Mouse (Mus musculus) olfactory bulb, adult 2 months (tissue): ENCODE results near the gene Smoc1. TPM values are rescaled to one million over a fixed set of nuclear protein-coding genes. Genes with fewer than 3 reads are reported as not detected.
A peak's percentile ranks its signal among the peaks of the same experiment; 100 is the strongest.

Source experiments
- H3K27ac ChIP-seq: fragments of 200-500 bp; 2 replicates; pipeline ENCODE4 v1.5.1; 2012; ENCODE audit warnings: low read depth, low read length; ENCODE audit not compliant: insufficient read depth
- H3K4me1 ChIP-seq: fragments of 200-500 bp; 2 replicates; pipeline ENCODE4 v1.6.1; 2012; ENCODE audit warnings: low read length; ENCODE audit not compliant: control insufficient read depth, insufficient read depth
- H3K4me3 ChIP-seq: fragments of 200-500 bp; 2 replicates; pipeline ENCODE4 v1.5.1; 2012; ENCODE audit warnings: mild to moderate bottlenecking, low read depth, low read length, moderate library complexity; ENCODE audit not compliant: insufficient read depth
- CTCF ChIP-seq: fragments of 200-500 bp; IDR thresholded peaks from 2 replicates; pipeline ENCODE4 v1.5.1; 2012; ENCODE audit warnings: low read depth, mild to moderate bottlenecking, low read length, moderate library complexity; ENCODE audit not compliant: insufficient read depth
- POLR2A ChIP-seq: fragments of 200-500 bp; IDR thresholded peaks from 2 replicates; pipeline ENCODE4 v1.6.1; 2012; ENCODE audit warnings: mild to moderate bottlenecking, low read depth, low read length, moderate library complexity; ENCODE audit not compliant: insufficient read depth
- WGBS: fragments of 180-500 bp; shearing (Covaris S2); methylation state at CpG from one replicate; pipeline ENCODE4 v1.1.7; 2018; 5-methylcytosine and 5-hydroxymethylcytosine counted together
- polyA plus RNA-seq: library from polyadenylated mRNA; stranded (reverse); fragments of >200 nt; gene quantifications from 2 replicates; pipeline ENCODE4 v1.2.4, GENCODE M21; 2012; ENCODE audit warnings: low replicate concordance; ENCODE audit not compliant: missing spikeins, insufficient read depth, insufficient read length

The Smoc1 gene
- polyA plus RNA-seq, result not detected in 2 replicates

DNA sequence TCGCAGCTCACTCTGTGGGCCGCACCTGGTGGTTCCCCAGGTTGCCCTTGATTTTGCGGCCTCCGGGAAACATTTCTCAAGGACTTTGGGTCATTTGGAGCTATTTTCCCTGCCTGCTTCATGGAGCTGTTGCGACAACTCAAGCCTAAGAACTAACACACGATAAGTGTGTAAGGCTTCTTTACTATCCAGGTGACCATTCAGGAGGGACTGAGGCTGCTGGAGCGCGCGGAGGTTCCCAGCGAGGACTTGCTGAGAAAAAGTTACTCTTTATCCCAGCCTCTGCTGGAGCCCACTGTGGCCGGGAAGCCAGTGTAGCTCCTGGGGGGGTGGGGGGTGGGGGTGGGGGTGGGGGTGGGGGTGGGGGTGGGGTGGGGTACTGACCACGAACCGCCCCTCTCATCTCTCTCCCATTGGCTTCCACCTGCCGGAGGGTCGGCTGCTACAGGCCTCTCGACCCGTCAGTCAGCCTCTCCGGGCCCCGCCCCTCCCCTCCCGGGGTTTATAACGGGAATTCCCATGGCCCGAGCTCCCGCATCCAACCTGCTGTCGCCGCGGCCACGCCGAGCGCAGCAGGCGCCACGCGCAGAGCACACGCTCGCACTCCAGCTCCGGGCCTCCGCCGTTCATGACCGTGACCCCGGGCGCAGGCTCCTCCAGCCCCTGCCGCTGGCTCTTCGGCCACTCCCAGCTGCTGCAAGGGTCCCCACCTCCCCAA, at the start of gene Smoc1:
Smoc1 (plus strand) TSS at position 532 of the 718 bp plus-strand sequence.
- Histone ChIP-seq H3K4me1 (peaks cover 16% of the 10 kb centered on the region), H3K4me3 (peak within 1 kb of the TSS; percentile 77), H3K27ac (no peak within 1 kb of the TSS)
- TF ChIP-seq CTCF (no peak), POLR2A (peak; percentile 50)
- WGBS, result 8% methylated on average over 40 of the region's 42 CpGs

DNA sequence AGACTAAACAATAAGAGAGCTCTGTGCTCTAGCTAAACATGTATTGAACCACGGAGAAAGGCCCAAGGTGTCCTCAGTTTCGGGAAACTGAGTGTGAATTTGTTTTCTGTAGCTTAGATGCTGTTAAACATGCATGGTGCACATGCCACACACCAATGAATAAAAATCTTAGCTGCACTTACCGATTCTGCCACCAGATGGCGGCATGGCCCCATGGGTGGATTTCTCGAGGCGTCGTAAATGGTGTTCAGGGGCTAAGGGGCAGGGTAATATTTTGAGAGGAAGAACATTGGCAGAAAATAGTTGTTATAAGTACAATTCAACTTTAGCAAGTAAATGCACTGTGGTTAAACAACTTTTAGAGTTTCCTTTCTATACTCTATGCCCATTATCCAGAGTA, 44.3 kb upstream of the Smoc1 start:
- Histone ChIP-seq H3K4me1 (no peaks in the 10 kb centered on the region), H3K27ac (no peak overlapping the region), H3K4me3 (no peak overlapping the region)
- TF ChIP-seq POLR2A, result no peak
- peak; percentile 81 for TF ChIP-seq CTCF
- under 1% methylated on average over 7 of the region's 7 CpGs for WGBS

DNA sequence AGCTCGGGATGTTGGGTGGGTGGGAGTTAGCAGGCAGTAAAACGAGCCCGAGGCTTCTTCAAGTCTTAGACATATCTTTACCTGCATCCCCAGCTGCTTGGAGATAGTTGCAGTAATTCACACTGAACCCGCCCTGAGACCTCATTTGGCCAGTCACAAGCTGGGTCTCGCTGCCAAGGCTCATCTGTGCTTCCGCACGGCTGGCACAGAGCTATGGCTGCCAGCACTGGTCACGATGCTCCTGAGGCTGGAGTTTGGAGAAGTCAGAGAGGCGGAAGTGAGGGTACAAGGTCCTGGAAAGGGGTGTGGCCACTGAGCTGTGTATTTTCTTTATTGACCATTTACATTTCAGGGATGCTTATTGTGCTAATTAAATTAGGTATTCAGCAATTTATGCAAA, 42.9 kb upstream of the Smoc1 start:
- no peak overlapping the region for H3K4me3 ChIP-seq
- WGBS, result 39% methylated on average over 9 of the region's 9 CpGs
- TF ChIP-seq CTCF (no peak), POLR2A (no peak)

DNA sequence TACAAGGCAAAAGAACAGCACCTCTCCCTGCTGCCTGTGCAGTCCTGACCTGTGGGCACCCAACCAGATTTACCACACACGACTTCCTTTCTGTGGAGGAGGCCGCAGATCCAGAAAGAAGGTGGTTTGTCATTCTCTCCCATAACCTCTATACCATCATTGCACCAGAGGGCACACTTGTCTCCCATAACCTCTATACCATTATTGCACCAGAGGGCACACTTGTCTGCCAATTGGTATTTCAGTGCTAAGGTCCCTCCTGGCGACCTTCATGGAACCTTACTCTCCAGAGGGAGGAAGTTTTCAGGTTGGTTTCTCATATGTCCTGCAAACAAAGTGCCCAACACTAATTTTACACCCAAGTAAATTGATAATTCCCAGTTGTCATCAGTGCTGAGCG, 40.0 kb upstream of the Smoc1 start:
- WGBS, result 90% methylated on average over 4 of the region's 4 CpGs
- Histone ChIP-seq H3K27ac (no peak overlapping the region), H3K4me1 (0 out of 2 replicates have a peak, but pooled peaks cover 2% of the 10 kb centered on the region), H3K4me3 (no peak overlapping the region)
- no peak for TF ChIP-seq CTCF
- TF ChIP-seq POLR2A, result no peak

More for the DNA sequence above, 42.9 kb upstream of the Smoc1 start:
- Histone ChIP-seq H3K4me1 (no peaks in the 10 kb centered on the region), H3K27ac (no peak overlapping the region)

DNA sequence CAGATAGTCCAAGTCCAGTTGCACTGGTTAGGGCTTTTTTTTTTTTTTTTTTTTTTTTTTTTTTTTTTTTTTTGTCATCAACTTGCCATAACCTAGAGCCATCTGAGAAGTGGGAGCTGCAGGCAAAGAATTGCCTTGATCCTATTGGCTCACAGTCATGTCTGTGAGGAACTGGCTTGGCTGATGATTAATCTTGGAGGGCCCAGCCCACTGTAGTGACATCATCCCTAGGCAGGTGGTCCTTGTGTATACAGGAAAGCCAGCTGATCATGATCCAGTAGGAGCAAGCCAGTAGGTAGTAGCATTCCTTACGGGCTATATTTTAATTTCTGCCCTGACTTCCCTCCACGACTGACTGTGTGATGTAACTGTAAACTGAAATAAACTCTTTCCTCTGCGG, 38.3 kb upstream of the Smoc1 start:
- Histone ChIP-seq H3K4me1 (0 out of 2 replicates have a peak, but pooled peaks cover 2% of the 10 kb centered on the region), H3K4me3 (no peak overlapping the region), H3K27ac (no peak overlapping the region)
- TF ChIP-seq CTCF (no peak), POLR2A (no peak)
- WGBS, result 85% methylated on average over 3 of the region's 3 CpGs

- 62% methylated on average over 13 of the region's 13 CpGs for WGBS
Measured at GRCm38 (mm10) chr12:80990901-80991445, 35.6 kb upstream of the Smoc1 start.

DNA sequence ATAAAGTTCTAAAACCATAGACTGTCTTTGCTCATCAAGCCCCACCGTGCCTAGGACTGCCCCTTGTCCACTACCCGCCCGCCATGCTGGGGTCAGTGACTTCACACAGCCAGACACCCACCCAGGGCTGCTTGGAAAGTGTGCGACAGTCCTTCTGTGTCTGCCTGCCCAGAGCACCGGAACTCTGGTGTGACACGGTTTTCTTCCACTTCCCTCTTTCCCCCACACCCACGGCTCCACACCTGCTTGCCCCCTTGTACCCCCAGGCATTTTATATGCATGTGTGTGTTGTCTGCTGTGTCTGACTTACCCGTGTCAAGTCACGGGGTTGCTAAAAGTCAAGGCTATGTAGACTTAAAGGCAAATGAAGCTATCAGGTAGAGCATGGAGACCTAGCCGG, 34.8 kb upstream of the Smoc1 start:
- WGBS, result 86% methylated on average over 10 of the region's 10 CpGs
- H3K4me1 ChIP-seq, result 0 out of 2 replicates have a peak, but pooled peaks cover 2% of the 10 kb centered on the region
- TF ChIP-seq CTCF, result no peak
- no peak for TF ChIP-seq POLR2A
- H3K4me3 ChIP-seq, result no peak overlapping the region
- no peak overlapping the region for H3K27ac ChIP-seq

More at GRCm38 (mm10) chr12:80990901-80991445, 35.6 kb upstream of the Smoc1 start:
- H3K4me1 ChIP-seq, result 0 out of 2 replicates have a peak, but pooled peaks cover 2% of the 10 kb centered on the region
- no peak overlapping the region for H3K4me3 ChIP-seq
- no peak overlapping the region for H3K27ac ChIP-seq
- no peak for TF ChIP-seq CTCF
- TF ChIP-seq POLR2A, result no peak

DNA sequence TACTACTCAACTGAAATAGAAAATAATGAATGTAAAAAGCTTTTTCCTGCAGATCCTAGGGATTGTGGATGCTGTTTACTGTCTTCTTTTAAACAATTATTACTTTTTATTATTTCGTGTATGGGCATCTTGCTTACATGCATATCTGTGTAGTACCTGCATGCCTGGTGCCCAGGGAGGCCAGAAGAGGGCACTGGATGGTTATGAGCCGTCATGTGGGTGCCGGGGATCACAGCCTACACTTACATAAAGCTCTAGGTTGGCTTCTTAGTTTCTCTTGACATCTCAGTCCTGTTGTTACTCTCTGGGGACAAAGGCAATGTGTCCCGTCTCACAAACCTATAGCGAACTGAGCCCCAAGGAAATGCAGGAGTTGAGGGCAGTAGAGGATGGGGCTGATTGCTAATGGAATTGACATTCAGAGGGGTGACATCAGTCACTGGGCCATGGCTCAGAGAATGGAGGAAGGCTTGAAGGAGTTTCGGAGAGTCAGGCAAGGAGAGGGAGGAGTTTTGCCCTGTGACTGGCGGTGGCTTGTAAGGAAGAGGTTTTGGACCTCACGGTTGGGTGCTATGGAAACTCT, 34.0 kb upstream of the Smoc1 start:
- WGBS, result 77% methylated on average over 8 of the region's 8 CpGs
- no peak overlapping the region for H3K27ac ChIP-seq

DNA sequence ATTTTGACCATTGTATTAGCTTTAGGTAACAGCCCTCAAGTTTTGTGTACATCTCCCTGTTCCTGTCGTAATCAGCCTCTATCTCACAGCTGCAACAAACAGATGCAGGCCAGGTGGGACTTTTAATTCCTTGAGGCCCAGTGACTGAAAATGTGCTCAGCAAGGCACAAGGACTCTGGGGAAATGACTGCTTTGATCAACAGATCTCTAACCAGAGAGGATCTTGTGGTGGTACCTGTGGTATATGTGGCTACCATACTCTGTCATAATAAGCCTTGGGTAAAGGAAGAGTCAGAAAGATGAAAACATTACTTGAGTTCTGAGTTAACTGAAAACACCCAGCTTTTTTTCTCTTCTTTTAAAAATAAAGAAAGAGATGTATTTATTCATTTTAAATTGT, 32.8 kb upstream of the Smoc1 start:
- Histone ChIP-seq H3K4me3 (no peak overlapping the region), H3K4me1 (peaks cover 12% of the 10 kb centered on the region), H3K27ac (no peak overlapping the region)
- 92% methylated on average over 1 of the region's 1 CpGs for whole genome bisulfite sequencing
- TF ChIP-seq POLR2A (no peak), CTCF (no peak)

More for the DNA sequence above, 34.0 kb upstream of the Smoc1 start:
- TF ChIP-seq POLR2A (no peak), CTCF (no peak)
- Histone ChIP-seq H3K4me3 (no peak overlapping the region), H3K4me1 (peaks cover 5% of the 10 kb centered on the region)
